ENCODE assay signal across 8 mouse cellular contexts in genomic region chr2:26902467-26903220, GRCm38 (mm10). TPM values are rescaled to one million over a fixed set of nuclear protein-coding genes. Genes with fewer than 3 reads are reported as not detected.
DNase-seq lines count a peak whose midpoint lies in the region; ATAC-seq lines count a peak whose summit lies in the region.

Gene Surf6 (minus strand): TSS chr2:26902879.

- peak; percentile 98 for ATAC-seq in inflammation-experienced regulatory T-cells, adult 6 months
- ATAC-seq in megakaryocyte-erythroid progenitor cell, adult 5-6 weeks (replicated peaks; ENCODE audit: low FRiP score, low TSS enrichment, poor library complexity, severe bottlenecking), result peak; percentile 97

- intact Hi-C loops in gastrocnemius, postnatal 14 days (cut with DNase I; ENCODE audit: low total_unique reads), result no loop called here
- intact Hi-C loops in left cerebral cortex, postnatal 10 days (cut with DNase I), result loop anchor here (5.0 to 10.0 kb wide), 2 partner anchors 260 to 458 kb away; partner anchors contain the start of gene Sec16a

- peak; percentile 97 to 99 for DNase-seq in adrenal gland, adult (ENCODE audit: inconsistent age in 2 of 2, low spot score in 1 of 2)
- DNase-seq in embryo, embryonic 10.5 days (ENCODE audit: low spot score), result peak; percentile 98
- peak; percentile 93 for DNase-seq in gastrocnemius, postnatal 14 days
- peak; percentile 94 to 95 for DNase-seq in left cerebral cortex, postnatal 10 days (ENCODE audit: extremely low spot score in 1 of 2, low spot score in 2 of 2)
- DNase-seq in right cerebral cortex, postnatal 25 days, result peak; percentile 96
- DNase-seq in urinary bladder, postnatal 4 days (ENCODE audit: low spot score in 2 of 2), result peak; percentile 92 to 93

RNA-seq across cellular contexts. Expression of gene Surf6, which starts in this region (rescaled TPM):
- 10 to 100 TPM; 11.9 to 13.3 TPM for total RNA-seq in gastrocnemius, postnatal 14 days (2021)
- polyA plus RNA-seq in inflammation-experienced regulatory T-cells, adult 6 months (2017; shearing (Covaris generic)), result 10 to 100 TPM; 23.0 to 39.2 (median 33.5) TPM
- total RNA-seq in left cerebral cortex, postnatal 10 days (2021), result 10 to 100 TPM; 30.9 to 32.0 TPM
- 36.2 and 43.7 TPM in 2 replicates for total RNA-seq in megakaryocyte-erythroid progenitor cell, adult 5-6 weeks (2014; fragmentation: Nextera tagmentation)
- total RNA-seq in megakaryocyte-erythroid progenitor cell, adult 5-6 weeks (2017), result 51.1 and 74.0 TPM in 2 replicates

Comparison
In these comparisons a context has a peak if more than half of its experiments do, and no peak if none do; other contexts are left out.
1. Peak in every context shown above with its lines: DNase-seq and ATAC-seq.